Mouse (Mus musculus) heart, postnatal 0 days (tissue): Measurements from ENCODE around the gene Fbxo10. TPM values are rescaled to one million over a fixed set of nuclear protein-coding genes. Genes with fewer than 3 reads are reported as not detected.
"Not testable (repeated sequence)": the region's sequence is repeated elsewhere in the genome, so short reads cannot be mapped to it uniquely, and the experiment has no call there.

Source experiments
- ATAC-seq: fragments of 200-750 bp; cut with Nextera tagmentation; 2 replicates; pipeline ENCODE4 v1.8.0; 2017; ENCODE audit warnings: low read depth, moderate number of reproducible peaks, moderate library complexity; ENCODE audit not compliant: insufficient read depth
- DNase-seq: peaks from one replicate; pipeline ENCODE4 v3.0.0-alpha.2; 2016; ENCODE audit warnings: low spot score
- H3K27ac ChIP-seq: fragments of 300-500 bp; sonication (generic); 2 replicates; pipeline ENCODE4 v1.5.1; 2014; ENCODE audit warnings: low read depth, mild to moderate bottlenecking
- H3K27me3 ChIP-seq: fragments of 300-500 bp; sonication (generic); 2 replicates; pipeline ENCODE4 v1.6.1; 2014; ENCODE audit warnings: low read length, mixed read lengths; ENCODE audit not compliant: control insufficient read depth, insufficient read depth
- H3K36me3 ChIP-seq: fragments of 300-500 bp; sonication (generic); replicated peaks from 2 replicates; pipeline ENCODE4 v1.6.1; 2014; ENCODE audit warnings: low read length, mixed read lengths; ENCODE audit not compliant: control insufficient read depth, insufficient read depth
- H3K4me1 ChIP-seq: fragments of 300-500 bp; sonication (generic); 2 replicates; pipeline ENCODE4 v1.6.1; 2014; ENCODE audit warnings: antibody characterized with exemption; ENCODE audit not compliant: control insufficient read depth, insufficient read depth
- H3K4me2 ChIP-seq: fragments of 300-500 bp; sonication (generic); 2 replicates; pipeline ENCODE4 v1.6.1; 2014; ENCODE audit warnings: low read depth, mild to moderate bottlenecking, low read length, moderate library complexity
- H3K4me3 ChIP-seq: fragments of 300-500 bp; sonication (generic); 2 replicates; pipeline ENCODE4 v1.5.1; 2014; ENCODE audit warnings: low read depth, low read length
- H3K9ac ChIP-seq: fragments of 300-500 bp; sonication (generic); replicated peaks from 2 replicates; pipeline ENCODE4 v1.6.1; 2014; ENCODE audit warnings: low read depth, low read length, mixed read lengths
- H3K9me3 ChIP-seq: fragments of 300-500 bp; sonication (generic); replicated peaks from 2 replicates; pipeline ENCODE4 v1.6.1; 2016; ENCODE audit warnings: low read length; ENCODE audit not compliant: control insufficient read depth
- CTCF ChIP-seq: IDR thresholded peaks from 2 replicates; pipeline ENCODE4 v1.5.1; 2016; ENCODE audit warnings: antibody characterized with exemption, control low read depth, low read depth
- EP300 ChIP-seq: IDR thresholded peaks from 2 replicates; pipeline ENCODE4 v1.6.1; 2016; ENCODE audit warnings: antibody characterized with exemption, low read depth
- WGBS: fragments of 180-500 bp; shearing (Covaris S2); extraction: QIAGEN DNeasy Blood & Tissue Kit; methylation state at CpG from one replicate; pipeline ENCODE4 v1.1.7; 2014; 5-methylcytosine and 5-hydroxymethylcytosine counted together
- polyA plus RNA-seq: library from polyadenylated mRNA; unstranded; fragments of >200 nt; fragmentation: Nextera tagmentation; extraction: Ambion mirVana; gene quantifications from 2 replicates; pipeline ENCODE4 v1.2.1, GENCODE M21; 2015
- total RNA-seq: library from RNA; depleted of rRNA; stranded (reverse); fragments of >200 nt; gene quantifications from 2 replicates; pipeline ENCODE4 v1.2.3, GENCODE M21; 2014; ENCODE audit warnings: low replicate concordance; rRNA removed

Gene Fbxo10
- total and polyA plus RNA-seq, 2 experiments from 2014 or later = 11.9 to 23.0 TPM

- no peak for DNase-seq
- Histone ChIP-seq H3K4me2 (no peak overlapping the region), H3K4me1 (no peaks in the 10 kb centered on the region), H3K9ac (no peak overlapping the region), H3K27ac (no peak overlapping the region), H3K27me3 (no peaks in the 10 kb centered on the region), H3K4me3 (no peak overlapping the region), H3K9me3 (no peaks in the 10 kb centered on the region), H3K36me3 (peaks cover 15% of the 10 kb centered on the region)
- ATAC-seq = no peak
- TF ChIP-seq CTCF = no peak
- no peak for TF ChIP-seq EP300
- WGBS = 71% methylated on average over 3 of the region's 3 CpGs
Measured at GRCm38 (mm10) chr4:44998071-44998470, 86.3 kb downstream of the Fbxo10 start.

- H3K4me3 ChIP-seq = no peak overlapping the region
- H3K9me3 ChIP-seq = no peaks in the 10 kb centered on the region
- H3K9ac ChIP-seq = no peak overlapping the region
- WGBS = 83% methylated on average over 18 of the region's 18 CpGs
- ATAC-seq (no peak), DNase-seq (no peak)
- H3K27ac ChIP-seq = no peak overlapping the region
- no peaks in the 10 kb centered on the region for H3K27me3 ChIP-seq
- no peak overlapping the region for H3K4me2 ChIP-seq
- H3K36me3 ChIP-seq = peaks cover 38% of the 10 kb centered on the region
- no peak for TF ChIP-seq CTCF
- H3K4me1 ChIP-seq = no peaks in the 10 kb centered on the region
Measured at GRCm38 (mm10) chr4:44994776-44995175, 89.6 kb downstream of the Fbxo10 start.

GRCm38 (mm10) chr4:44993847-44994246, 90.6 kb downstream of the Fbxo10 start:
- no peak for TF ChIP-seq CTCF
- TF ChIP-seq EP300 = no peak
- WGBS = 81% methylated on average over 9 of the region's 9 CpGs
- Histone ChIP-seq H3K4me2 (no peak overlapping the region), H3K27me3 (no peaks in the 10 kb centered on the region), H3K9ac (no peak overlapping the region), H3K36me3 (peaks cover 47% of the 10 kb centered on the region), H3K4me3 (no peak overlapping the region), H3K27ac (no peak overlapping the region), H3K9me3 (no peaks in the 10 kb centered on the region), H3K4me1 (no peaks in the 10 kb centered on the region)
- ATAC-seq = no peak
- DNase-seq = no peak

- H3K9me3 ChIP-seq, H3K27ac ChIP-seq, H3K4me1 ChIP-seq, ATAC-seq, H3K4me2 ChIP-seq, H3K9ac ChIP-seq, H3K4me3 ChIP-seq, H3K27me3 ChIP-seq, DNase-seq: not testable (repeated sequence)
- 87% methylated on average over 14 of the region's 14 CpGs for WGBS
- peaks cover 54% of the 10 kb centered on the region for H3K36me3 ChIP-seq
Measured at GRCm38 (mm10) chr4:44993179-44993578, 91.2 kb downstream of the Fbxo10 start.

- not testable (repeated sequence) for H3K4me2 ChIP-seq, H3K9me3 ChIP-seq, H3K9ac ChIP-seq, H3K4me1 ChIP-seq, ATAC-seq, H3K27ac ChIP-seq, H3K27me3 ChIP-seq, H3K4me3 ChIP-seq, DNase-seq
- 80% methylated on average over 11 of the region's 11 CpGs for WGBS
- H3K36me3 ChIP-seq = peaks cover 59% of the 10 kb centered on the region
Measured at GRCm38 (mm10) chr4:44992330-44992729, 92.1 kb downstream of the Fbxo10 start.

GRCm38 (mm10) chr4:44990560-44990959, 93.8 kb downstream of the Fbxo10 start:
- H3K4me3 ChIP-seq = no peak overlapping the region
- DNase-seq = no peak
- ATAC-seq = no peak
- H3K27me3 ChIP-seq = no peaks in the 10 kb centered on the region
- peaks cover 77% of the 10 kb centered on the region for H3K36me3 ChIP-seq
- no peak overlapping the region for H3K4me2 ChIP-seq
- H3K9me3 ChIP-seq = no peaks in the 10 kb centered on the region
- H3K9ac ChIP-seq = no peak overlapping the region
- no peak overlapping the region for H3K27ac ChIP-seq
- 96% methylated on average over 5 of the region's 5 CpGs for WGBS
- TF ChIP-seq EP300 (no peak), CTCF (no peak)
- no peaks in the 10 kb centered on the region for H3K4me1 ChIP-seq

Other genes starting within 250 kb of the Fbxo10 start
- gene Grhpr, start 103.2 kb downstream of the Fbxo10 start, total RNA-seq = 88.4 and 147 TPM in 2 replicates
- gene Grhpr, start 103.2 kb downstream of the Fbxo10 start, polyA plus RNA-seq = 103 and 108 TPM in 2 replicates
- 20.3 and 32.0 TPM in 2 replicates for gene Zbtb5, start 72.2 kb downstream of the Fbxo10 start, total RNA-seq
- gene Zbtb5, start 72.2 kb downstream of the Fbxo10 start, polyA plus RNA-seq = 8.5 and 8.9 TPM in 2 replicates
- 37.4 and 46.7 TPM in 2 replicates for gene Polr1e, start 66.0 kb downstream of the Fbxo10 start, total RNA-seq
- 71.2 and 77.5 TPM in 2 replicates for gene Polr1e, start 66.0 kb downstream of the Fbxo10 start, polyA plus RNA-seq
- gene Tomm5, start 23.5 kb upstream of the Fbxo10 start, total RNA-seq = 231 and 353 TPM in 2 replicates
- gene Tomm5, start 23.5 kb upstream of the Fbxo10 start, polyA plus RNA-seq = 305 and 324 TPM in 2 replicates
- 1.8 and 4.4 TPM in 2 replicates for gene Frmpd1, start 100.3 kb upstream of the Fbxo10 start, total RNA-seq
- 0.90 and 1.1 TPM in 2 replicates for gene Frmpd1, start 100.3 kb upstream of the Fbxo10 start, polyA plus RNA-seq
- gene Trmt10b, start 212.5 kb upstream of the Fbxo10 start, total RNA-seq = 0.65 and 2.1 TPM in 2 replicates
- gene Trmt10b, start 212.5 kb upstream of the Fbxo10 start, polyA plus RNA-seq = 6.3 and 9.2 TPM in 2 replicates